Mouse (Mus musculus) intestine, postnatal 0 days (tissue): ENCODE data around the gene Gm4131. TPM values are rescaled to one million over a fixed set of nuclear protein-coding genes. Genes with fewer than 3 reads are reported as not detected.

Experiments used
- ATAC-seq: fragments of 200-750 bp; cut with Nextera tagmentation; 2 replicates; pipeline ENCODE4 v1.8.0; 2017; ENCODE audit warnings: mild to moderate bottlenecking, moderate TSS enrichment, moderate library complexity
- H3K27ac ChIP-seq: fragments of 300-500 bp; sonication (generic); 2 replicates; pipeline ENCODE4 v1.5.1; 2014; ENCODE audit warnings: mild to moderate bottlenecking, low read depth, low read length, moderate library complexity
- H3K27me3 ChIP-seq: fragments of 300-500 bp; sonication (generic); replicated peaks from 2 replicates; pipeline ENCODE4 v1.6.1; 2014; ENCODE audit warnings: low read length, mixed read lengths; ENCODE audit not compliant: control insufficient read depth, insufficient read depth
- H3K36me3 ChIP-seq: fragments of 300-500 bp; sonication (generic); 2 replicates; pipeline ENCODE4 v1.6.1; 2014; ENCODE audit warnings: mild to moderate bottlenecking, moderate library complexity; ENCODE audit not compliant: control insufficient read depth, insufficient read depth
- H3K4me1 ChIP-seq: fragments of 300-500 bp; sonication (generic); replicated peaks from 2 replicates; pipeline ENCODE4 v1.6.1; 2014; ENCODE audit warnings: antibody characterized with exemption, low read length, mixed read lengths; ENCODE audit not compliant: control insufficient read depth, insufficient read depth
- H3K4me2 ChIP-seq: fragments of 300-500 bp; sonication (generic); replicated peaks from 2 replicates; pipeline ENCODE4 v1.6.1; 2014; ENCODE audit warnings: low read depth, mild to moderate bottlenecking, moderate library complexity
- H3K4me3 ChIP-seq: fragments of 300-500 bp; sonication (generic); 2 replicates; pipeline ENCODE4 v1.5.1; 2014; ENCODE audit warnings: low read depth, low read length
- H3K9ac ChIP-seq: fragments of 300-500 bp; sonication (generic); 2 replicates; pipeline ENCODE4 v1.6.1; 2014; ENCODE audit warnings: mild to moderate bottlenecking, low read depth, low read length
- H3K9me3 ChIP-seq: fragments of 300-500 bp; sonication (generic); 2 replicates; pipeline ENCODE4 v1.6.1; 2016; ENCODE audit warnings: mixed run types; ENCODE audit not compliant: control insufficient read depth
- CTCF ChIP-seq: sonication (generic); IDR thresholded peaks from 2 replicates; pipeline ENCODE4 v1.5.1; 2016; ENCODE audit warnings: low read depth, mild to moderate bottlenecking, control low read depth, antibody characterized with exemption, moderate library complexity
- WGBS: fragments of 180-500 bp; shearing (Covaris S2); extraction: QIAGEN DNeasy Blood & Tissue Kit; methylation state at CpG from one replicate; pipeline ENCODE4 v1.1.7; 2014; 5-methylcytosine and 5-hydroxymethylcytosine counted together
- polyA plus RNA-seq: library from polyadenylated mRNA; unstranded; fragments of >200 nt; fragmentation: Nextera tagmentation; extraction: Ambion mirVana; gene quantifications from 2 replicates; pipeline ENCODE4 v1.2.1, GENCODE M21; 2015

The Gm4131 gene
- polyA plus RNA-seq, 1 experiment from 2014 or later = 0.77 TPM

DNA sequence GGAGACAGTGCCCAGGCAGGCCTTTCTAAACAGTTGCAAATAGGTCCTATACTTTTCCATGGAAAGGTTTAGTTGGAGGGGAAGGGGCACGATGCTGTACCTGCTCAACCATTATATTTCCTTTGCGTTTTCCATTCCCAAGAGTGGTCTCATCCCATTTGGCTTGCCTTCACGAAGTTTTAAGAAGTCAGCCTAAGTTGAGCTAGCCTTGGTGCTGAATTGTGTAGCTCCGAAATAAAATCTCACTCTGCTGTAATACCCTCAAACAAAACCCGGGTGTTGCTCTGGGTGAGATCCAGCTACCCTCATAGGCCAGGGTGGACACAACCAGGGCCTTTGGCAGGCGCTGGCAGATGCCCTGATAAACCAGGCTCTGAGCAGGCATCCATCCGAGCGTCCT is 85.3 kb downstream of the Gm4131 start:
- H3K4me2 ChIP-seq = no peak overlapping the region
- WGBS = 36% methylated on average over 8 of the region's 8 CpGs
- ATAC-seq = no peak
- no peak overlapping the region for H3K9ac ChIP-seq
- no peaks in the 10 kb centered on the region for H3K9me3 ChIP-seq
- no peaks in the 10 kb centered on the region for H3K36me3 ChIP-seq
- H3K4me1 ChIP-seq = no peaks in the 10 kb centered on the region
- H3K4me3 ChIP-seq = no peak overlapping the region
- H3K27ac ChIP-seq = no peak overlapping the region
- no peak for TF ChIP-seq CTCF
- 0 out of 2 replicates have a peak, but pooled peaks cover 2% of the 10 kb centered on the region for H3K27me3 ChIP-seq

DNA sequence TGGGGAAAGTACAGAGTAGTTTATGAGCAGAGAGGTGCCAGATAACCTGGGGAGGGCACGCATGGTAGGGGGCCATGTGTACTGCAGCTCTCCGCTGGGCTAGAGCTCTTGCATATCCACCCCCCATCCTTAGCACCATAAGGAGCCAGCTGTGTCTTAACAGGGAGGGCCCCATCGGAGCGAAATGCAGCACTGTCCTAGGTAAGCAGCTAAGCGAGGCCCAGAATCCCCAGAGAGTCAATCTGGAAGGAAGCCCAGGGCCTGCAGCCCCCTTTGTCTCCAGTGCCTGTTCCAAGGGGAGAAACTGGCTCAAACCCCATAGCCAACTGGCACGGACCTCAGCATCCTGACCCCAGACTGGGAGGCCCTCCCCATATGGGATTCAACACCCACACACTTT is 87.3 kb downstream of the Gm4131 start:
- H3K27me3 ChIP-seq = 0 out of 2 replicates have a peak, but pooled peaks cover 2% of the 10 kb centered on the region
- H3K9ac ChIP-seq = no peak overlapping the region
- no peak overlapping the region for H3K4me3 ChIP-seq
- no peak for TF ChIP-seq CTCF
- H3K4me2 ChIP-seq = no peak overlapping the region
- 55% methylated on average over 6 of the region's 6 CpGs for WGBS
- no peaks in the 10 kb centered on the region for H3K9me3 ChIP-seq
- no peaks in the 10 kb centered on the region for H3K36me3 ChIP-seq
- no peak overlapping the region for H3K27ac ChIP-seq
- ATAC-seq = no peak
- no peaks in the 10 kb centered on the region for H3K4me1 ChIP-seq

DNA sequence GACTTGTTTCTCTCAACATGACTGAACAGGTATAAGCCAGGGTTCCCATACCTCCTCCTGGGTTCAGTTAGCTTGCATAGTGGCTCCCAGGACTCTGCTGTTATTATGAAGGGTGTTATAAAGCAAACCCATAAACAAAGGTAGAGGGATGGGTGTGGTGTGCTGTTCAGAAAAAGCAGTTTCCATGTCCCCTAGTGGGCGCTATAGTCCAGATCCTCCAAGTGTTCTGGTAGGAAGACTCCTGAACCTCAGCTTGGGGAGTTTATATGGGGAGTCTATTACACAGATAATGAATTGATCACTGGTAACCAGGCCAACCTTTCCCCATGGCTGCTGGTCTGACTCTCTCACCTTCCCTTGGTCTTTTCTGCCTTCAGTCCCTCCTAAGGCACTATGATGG is 92.2 kb downstream of the Gm4131 start:
- no peak overlapping the region for H3K4me3 ChIP-seq
- ATAC-seq = no peak
- no peaks in the 10 kb centered on the region for H3K36me3 ChIP-seq
- H3K9me3 ChIP-seq = no peaks in the 10 kb centered on the region
- TF ChIP-seq CTCF = peak; percentile 47; the same call in 1 of the 2 replicates
- H3K4me1 ChIP-seq = no peaks in the 10 kb centered on the region
- WGBS = 59% methylated on average over 1 of the region's 1 CpGs
- H3K9ac ChIP-seq = no peak overlapping the region
- no peak overlapping the region for H3K27ac ChIP-seq
- no peak overlapping the region for H3K4me2 ChIP-seq
- H3K27me3 ChIP-seq = 0 out of 2 replicates have a peak, but pooled peaks cover 2% of the 10 kb centered on the region

DNA sequence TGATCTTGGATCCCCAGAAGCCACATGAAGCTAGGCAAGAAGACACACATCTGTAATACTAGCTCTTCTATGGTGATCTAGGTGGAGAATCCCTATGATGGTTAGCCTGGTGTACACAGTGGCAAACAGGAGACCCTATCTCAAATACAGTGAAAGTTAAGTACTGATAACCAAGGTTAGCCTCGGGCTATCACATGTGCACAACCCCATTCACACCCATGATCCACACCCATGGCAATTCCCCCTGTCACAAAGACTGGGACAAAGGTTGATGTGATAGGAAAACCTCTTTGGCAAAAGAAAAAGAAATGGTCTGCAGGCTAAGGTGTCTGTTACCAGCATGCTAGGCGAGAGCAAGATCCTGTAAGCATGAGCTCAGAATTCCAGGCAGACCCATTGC is 94.7 kb downstream of the Gm4131 start:
- no peak for ATAC-seq
- Histone ChIP-seq H3K4me2 (no peak overlapping the region), H3K27me3 (no peaks in the 10 kb centered on the region), H3K36me3 (no peaks in the 10 kb centered on the region), H3K27ac (no peak overlapping the region), H3K9me3 (no peaks in the 10 kb centered on the region), H3K4me3 (no peak overlapping the region), H3K4me1 (no peaks in the 10 kb centered on the region), H3K9ac (no peak overlapping the region)
- no peak for TF ChIP-seq CTCF
- WGBS = 45% methylated on average over 2 of the region's 2 CpGs

DNA sequence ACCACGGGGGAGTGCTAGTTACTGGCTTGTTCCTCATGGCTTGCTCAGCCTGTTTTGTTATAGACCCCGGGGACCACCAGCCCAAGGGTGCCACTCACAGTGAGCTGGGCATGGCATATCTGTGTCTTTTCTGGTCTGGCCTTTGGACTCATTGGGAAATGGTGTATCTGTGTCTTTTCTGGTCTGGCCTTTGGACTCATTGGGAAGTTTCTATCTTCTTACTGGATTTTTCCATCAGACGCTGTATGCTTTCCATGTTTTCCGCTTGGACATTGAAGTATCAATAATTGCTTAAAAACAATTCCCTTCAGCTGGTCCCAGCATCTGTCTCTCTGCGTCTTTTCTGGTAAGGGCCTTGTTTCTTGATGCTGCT is 98.0 kb downstream of the Gm4131 start:
- Histone ChIP-seq H3K9me3 (no peaks in the 10 kb centered on the region), H3K4me1 (no peaks in the 10 kb centered on the region; the same call in 1 of the 2 replicates), H3K27ac (peak overlapping the region; percentile 90), H3K27me3 (no peaks in the 10 kb centered on the region), H3K9ac (no peak overlapping the region), H3K36me3 (no peaks in the 10 kb centered on the region), H3K4me3 (no peak overlapping the region), H3K4me2 (peak overlapping the region; percentile 44; the same call in 1 of the 2 replicates)
- no peak for TF ChIP-seq CTCF
- peak; percentile 88 for ATAC-seq
- 66% methylated on average over 5 of the region's 5 CpGs for WGBS

DNA sequence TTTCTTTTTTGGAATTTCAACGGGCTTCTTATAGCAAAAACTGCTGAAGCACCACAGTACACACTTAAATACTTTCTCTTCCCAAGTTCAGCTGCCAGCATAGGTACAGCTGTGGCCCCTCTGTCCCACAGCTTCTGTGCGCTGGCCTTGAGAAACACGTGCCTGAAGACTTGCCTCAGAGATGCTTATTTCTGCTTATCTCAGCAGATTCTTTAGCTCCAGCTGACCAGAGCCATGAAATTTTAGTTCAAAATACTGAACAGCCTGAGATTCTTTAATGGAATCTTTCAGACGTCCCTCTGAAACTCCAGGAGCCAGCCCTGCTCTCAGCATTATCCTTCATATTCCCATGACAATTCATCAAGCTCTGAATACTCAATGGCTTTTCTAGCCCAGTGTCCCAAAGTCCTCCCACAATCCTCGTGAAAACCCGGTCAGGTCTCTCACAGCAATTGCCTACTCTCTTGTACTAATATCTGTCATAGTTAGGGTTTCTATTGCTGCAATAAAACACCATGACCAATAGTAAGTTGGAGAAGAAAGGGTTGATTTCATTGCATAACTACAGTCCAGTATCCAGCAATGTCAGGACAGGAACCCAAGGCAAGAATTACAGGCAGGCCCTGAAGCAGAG is 98.5 kb downstream of the Gm4131 start:
- Histone ChIP-seq H3K4me1 (no peaks in the 10 kb centered on the region; the same call in 1 of the 2 replicates), H3K4me2 (peak overlapping the region; percentile 44; the same call in 1 of the 2 replicates), H3K36me3 (no peaks in the 10 kb centered on the region), H3K27ac (peak overlapping the region; percentile 90), H3K9me3 (no peaks in the 10 kb centered on the region), H3K4me3 (no peak overlapping the region), H3K9ac (no peak overlapping the region), H3K27me3 (no peaks in the 10 kb centered on the region)
- no peak for TF ChIP-seq CTCF
- ATAC-seq = peak; percentile 89
- WGBS = 47% methylated on average over 6 of the region's 6 CpGs
